ENCODE assay signal across 8 mouse cellular contexts in genomic region chr7:81860071-81860470, GRCm38 (mm10). TPM values are rescaled to one million over a fixed set of nuclear protein-coding genes. Genes with fewer than 3 reads are reported as not detected.
DNase-seq lines count a peak whose midpoint lies in the region; ATAC-seq lines count a peak whose summit lies in the region.

No protein-coding gene starts in this region.

- WGBS in heart, embryonic 14.5 days: 38% methylated on average over 11 of the region's 11 CpGs
- WGBS in midbrain, embryonic 14.5 days: 57% methylated on average over 11 of the region's 11 CpGs

- no peaks in the 10 kb centered on the region for H3K9me3 ChIP-seq in heart, embryonic 14.5 days (ENCODE audit: control insufficient read depth, low read length)
- H3K9me3 ChIP-seq in midbrain, embryonic 14.5 days (ENCODE audit: control insufficient read depth, low read length): no peaks in the 10 kb centered on the region

- peak overlapping the region; percentile 88 for H3K4me3 ChIP-seq in brown adipose tissue, adult 24 weeks (ENCODE audit: insufficient read depth, low read depth, low read length)
- peak overlapping the region; percentile 76 to 83 for H3K4me3 ChIP-seq in heart, embryonic 14.5 days (ENCODE audit: control insufficient read depth in 1 of 2, insufficient read depth in 1 of 2, low read depth in 1 of 2, low read length in 2 of 2)
- 0 out of 2 replicates have a peak overlapping the region, but pooled peaks have one; percentile 57 for H3K4me3 ChIP-seq in midbrain, embryonic 14.5 days (replicated peaks; ENCODE audit: low read depth, low read length)

- peaks cover 25% of the 10 kb centered on the region for H3K4me1 ChIP-seq in brown adipose tissue, adult 24 weeks (ENCODE audit: control insufficient read depth, insufficient read depth, insufficient read length, low read length)
- H3K4me1 ChIP-seq in heart, embryonic 14.5 days (ENCODE audit: control insufficient read depth in 2 of 2, insufficient read depth in 2 of 2, low read length in 2 of 2): peaks cover 25 to 27% of the 10 kb centered on the region in 2 experiments
- peaks cover 17% of the 10 kb centered on the region; the same call in 1 of the 2 replicates for H3K4me1 ChIP-seq in midbrain, embryonic 14.5 days (ENCODE audit: control insufficient read depth, insufficient read depth, low read length)

- H3K27me3 ChIP-seq in heart, embryonic 14.5 days (ENCODE audit: control insufficient read depth, insufficient read depth, low read length): no peaks in the 10 kb centered on the region
- peaks cover 12% of the 10 kb centered on the region; the same call in 1 of the 2 replicates for H3K27me3 ChIP-seq in midbrain, embryonic 14.5 days (ENCODE audit: control insufficient read depth, insufficient read depth, low read length)

- ATAC-seq in heart, embryonic 14.5 days (ENCODE audit: insufficient number of reproducible peaks, insufficient read depth, low FRiP score, low read depth): no peak
- no peak for ATAC-seq in midbrain, embryonic 14.5 days (ENCODE audit: low FRiP score, low TSS enrichment)

- H3K4me2 ChIP-seq in heart, embryonic 14.5 days (ENCODE audit: low read length): peak overlapping the region; percentile 84
- peak overlapping the region; percentile 96 for H3K4me2 ChIP-seq in midbrain, embryonic 14.5 days (ENCODE audit: low read length)

- DNase-seq in gastrocnemius, postnatal 25 days: peak; percentile 47
- no peak for DNase-seq in gastrocnemius, adult 8-10 months (ENCODE audit: low spot score in 2 of 2)
- peak; percentile 38 for DNase-seq in liver
- DNase-seq in midbrain, embryonic 14.5 days: no peak
- DNase-seq in thymus, postnatal 4 days: peak; percentile 62
- DNase-seq in yolk sac, embryonic 10.5 days (ENCODE audit: low spot score): no peak

- peak overlapping the region; percentile 80 for H3K9ac ChIP-seq in heart, embryonic 14.5 days (ENCODE audit: low read length)
- H3K9ac ChIP-seq in midbrain, embryonic 14.5 days (replicated peaks; ENCODE audit: low read length): no peak overlapping the region

- H3K36me3 ChIP-seq in heart, embryonic 14.5 days (ENCODE audit: control insufficient read depth, insufficient read depth, low read length): 0 out of 2 replicates have a peak, but pooled peaks cover under 1% of the 10 kb centered on the region
- no peaks in the 10 kb centered on the region for H3K36me3 ChIP-seq in midbrain, embryonic 14.5 days (ENCODE audit: control insufficient read depth, insufficient read depth, low read length)

- peak overlapping the region; percentile 84 for H3K27ac ChIP-seq in brown adipose tissue, adult 24 weeks (replicated peaks; ENCODE audit: low read depth, low read length)
- peak overlapping the region; percentile 10 to 56; a peak in 2 of 4 replicates for H3K27ac ChIP-seq in heart, embryonic 14.5 days (replicated peaks in 1 of 2; ENCODE audit: control insufficient read depth in 1 of 2, insufficient read depth in 1 of 2, low read depth in 2 of 2, low read length in 2 of 2)
- no peak overlapping the region for H3K27ac ChIP-seq in midbrain, embryonic 14.5 days (replicated peaks; ENCODE audit: low read depth, low read length)

RNA-seq across cellular contexts. Expression of gene Tm6sf1, which starts 1.3 kb away (rescaled TPM):
- 10 to 100 TPM; 23.5 to 30.1 TPM for total RNA-seq in gastrocnemius, postnatal 25 days (2021)
- 1 to 10 TPM; 3.5 to 5.0 (median 4.4) TPM for total RNA-seq in gastrocnemius, adult 8-10 months (2022)
- polyA plus RNA-seq in brown adipose tissue, adult 24 weeks (2012; ENCODE audit: insufficient read depth, insufficient read length, missing spikeins): 21.2 and 24.4 TPM in 2 replicates
- polyA plus RNA-seq in heart, embryonic 14.5 days (2014; fragmentation: Nextera tagmentation; extraction: Ambion mirVana): 33.7 and 34.4 TPM in 2 replicates
- 6.7 and 10.9 TPM in 2 replicates for polyA plus RNA-seq in midbrain, embryonic 14.5 days (2014; fragmentation: Nextera tagmentation; extraction: Ambion mirVana)

RNA-seq across cellular contexts. Expression of gene Gm10160, which starts 4.5 kb away (rescaled TPM):
- not detected for total RNA-seq in gastrocnemius, postnatal 25 days (2021)
- not detected for total RNA-seq in gastrocnemius, adult 8-10 months (2022)
- polyA plus RNA-seq in brown adipose tissue, adult 24 weeks (2012; ENCODE audit: insufficient read depth, insufficient read length, missing spikeins): not detected in 2 replicates
- not detected in 2 replicates for polyA plus RNA-seq in heart, embryonic 14.5 days (2014; fragmentation: Nextera tagmentation; extraction: Ambion mirVana)
- polyA plus RNA-seq in midbrain, embryonic 14.5 days (2014; fragmentation: Nextera tagmentation; extraction: Ambion mirVana): not detected in 2 replicates

RNA-seq across cellular contexts. Expression of gene Btbd1, which starts 30.8 kb away (rescaled TPM):
- total RNA-seq in gastrocnemius, postnatal 25 days (2021): 100 to 1,000 TPM; 147 to 165 TPM
- 100 to 1,000 TPM; 148 to 159 (median 152) TPM for total RNA-seq in gastrocnemius, adult 8-10 months (2022)
- polyA plus RNA-seq in brown adipose tissue, adult 24 weeks (2012; ENCODE audit: insufficient read depth, insufficient read length, missing spikeins): 193 and 285 TPM in 2 replicates
- polyA plus RNA-seq in heart, embryonic 14.5 days (2014; fragmentation: Nextera tagmentation; extraction: Ambion mirVana): 126 and 130 TPM in 2 replicates
- 87.9 and 134 TPM in 2 replicates for polyA plus RNA-seq in midbrain, embryonic 14.5 days (2014; fragmentation: Nextera tagmentation; extraction: Ambion mirVana)

Comparison
In these comparisons a context has a peak if more than half of its experiments do, and no peak if none do; other contexts are left out.
1. DNase-seq: peak in gastrocnemius, postnatal 25 days (single experiment), liver (single experiment) and thymus, postnatal 4 days (single experiment); none in gastrocnemius, adult 8-10 months (0 of 2), midbrain, embryonic 14.5 days (single experiment) and yolk sac, embryonic 10.5 days (single experiment).
2. Peak in every context shown above with its lines, with median percentiles within 50 percentile points of each other: H3K4me3 ChIP-seq.